Mouse (Mus musculus): ENCODE measurements around the gene Lrrc4. TPM values are rescaled to one million over a fixed set of nuclear protein-coding genes. Genes with fewer than 3 reads are reported as not detected.
A peak's percentile ranks its signal among the peaks of the same experiment; 100 is the strongest.

Gene Lrrc4
- polyA plus RNA-seq, 1 experiment from 2014 or later: 2.7 TPM

DNA sequence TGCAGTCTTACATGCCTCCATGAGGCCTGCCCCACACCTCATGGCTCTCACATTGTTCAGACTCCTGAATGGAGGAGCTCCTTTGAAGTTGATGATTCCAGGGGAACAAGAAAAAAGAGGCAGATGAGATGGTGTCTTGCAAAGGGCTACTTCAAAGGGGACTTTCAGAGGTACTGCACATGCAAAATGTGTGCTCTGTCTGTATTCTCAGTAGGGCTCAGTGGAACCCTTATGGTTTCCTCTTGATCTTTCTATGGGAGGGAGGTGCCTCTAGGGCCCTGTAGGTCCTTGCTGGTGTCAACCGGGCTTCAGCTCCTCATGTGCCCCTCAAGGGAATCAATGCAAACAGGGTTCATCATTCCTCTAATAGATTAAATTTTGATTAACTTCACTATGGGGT lies 159.2 kb downstream of the Lrrc4 start:
- no peak for DNase-seq (ENCODE audit: low spot score, missing footprints)
- Histone ChIP-seq H3K9me3 (ENCODE audit: control insufficient read depth, low read length) (no peaks in the 10 kb centered on the region), H3K4me3 (ENCODE audit: low read depth, low read length) (no peak overlapping the region), H3K36me3 (ENCODE audit: control insufficient read depth, insufficient read depth, low read length) (no peaks in the 10 kb centered on the region), H3K4me2 (no peak overlapping the region), H3K9ac (ENCODE audit: low read length) (no peak overlapping the region), H3K27ac (ENCODE audit: low read depth, low read length) (no peak overlapping the region), H3K4me1 (ENCODE audit: control insufficient read depth, insufficient read depth, low read length) (no peaks in the 10 kb centered on the region), H3K27me3 (ENCODE audit: control insufficient read depth, insufficient read depth, low read length) (no peaks in the 10 kb centered on the region)
- ATAC-seq (ENCODE audit: low FRiP score): no peak
- WGBS: 93% methylated on average over 1 of the region's 1 CpGs

DNA sequence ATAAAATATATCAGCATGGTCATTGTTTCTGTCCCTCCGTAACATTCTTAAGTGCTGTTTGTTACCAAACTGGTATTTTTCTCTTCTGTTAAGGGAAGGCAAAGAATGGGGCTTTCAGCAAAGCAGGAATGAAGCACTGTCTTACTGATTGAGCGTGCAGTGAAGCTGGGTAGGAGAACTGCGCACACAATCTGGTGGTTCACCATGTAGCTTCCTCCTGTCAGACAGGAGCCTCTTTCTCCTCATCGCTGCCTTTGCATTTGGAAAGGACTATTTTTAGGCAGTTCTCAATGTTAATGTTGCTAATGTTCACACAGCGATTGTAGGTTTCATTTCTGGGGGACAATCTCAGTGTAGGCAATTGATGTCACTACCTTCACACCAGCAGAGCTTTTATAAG lies 162.3 kb downstream of the Lrrc4 start:
- H3K9me3 ChIP-seq (ENCODE audit: control insufficient read depth, low read length): no peaks in the 10 kb centered on the region
- no peak overlapping the region for H3K4me3 ChIP-seq (ENCODE audit: low read depth, low read length)
- H3K9ac ChIP-seq (ENCODE audit: low read length): no peak overlapping the region
- DNase-seq (ENCODE audit: low spot score, missing footprints) (no peak), ATAC-seq (ENCODE audit: low FRiP score) (no peak)
- H3K4me2 ChIP-seq: no peak overlapping the region
- H3K27me3 ChIP-seq (ENCODE audit: control insufficient read depth, insufficient read depth, low read length): no peaks in the 10 kb centered on the region
- H3K36me3 ChIP-seq (ENCODE audit: control insufficient read depth, insufficient read depth, low read length): no peaks in the 10 kb centered on the region
- H3K27ac ChIP-seq (ENCODE audit: low read depth, low read length): no peak overlapping the region
- 95% methylated on average over 5 of the region's 5 CpGs for whole genome bisulfite sequencing
- H3K4me1 ChIP-seq (ENCODE audit: control insufficient read depth, insufficient read depth, low read length): no peaks in the 10 kb centered on the region

DNA sequence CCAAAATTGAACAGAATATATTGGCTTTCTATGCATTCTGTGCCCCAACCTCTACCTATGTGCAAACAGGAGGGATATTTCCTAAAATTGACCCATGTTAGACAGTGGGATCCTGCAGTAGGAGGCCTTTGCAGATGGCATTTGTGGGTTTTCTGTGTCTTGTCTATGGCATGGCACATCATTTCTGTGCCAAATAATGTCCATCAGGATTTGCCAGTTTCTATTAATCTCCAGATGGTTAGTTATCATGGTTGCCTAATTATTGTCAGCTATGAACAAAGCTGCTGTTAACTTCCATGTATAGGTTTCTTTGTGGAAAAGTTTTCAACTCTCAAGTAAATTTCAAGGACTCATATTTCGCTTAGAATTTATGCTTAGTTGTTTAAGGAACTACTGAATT lies 164.0 kb downstream of the Lrrc4 start:
- 96% methylated on average over 1 of the region's 1 CpGs for WGBS

DNA sequence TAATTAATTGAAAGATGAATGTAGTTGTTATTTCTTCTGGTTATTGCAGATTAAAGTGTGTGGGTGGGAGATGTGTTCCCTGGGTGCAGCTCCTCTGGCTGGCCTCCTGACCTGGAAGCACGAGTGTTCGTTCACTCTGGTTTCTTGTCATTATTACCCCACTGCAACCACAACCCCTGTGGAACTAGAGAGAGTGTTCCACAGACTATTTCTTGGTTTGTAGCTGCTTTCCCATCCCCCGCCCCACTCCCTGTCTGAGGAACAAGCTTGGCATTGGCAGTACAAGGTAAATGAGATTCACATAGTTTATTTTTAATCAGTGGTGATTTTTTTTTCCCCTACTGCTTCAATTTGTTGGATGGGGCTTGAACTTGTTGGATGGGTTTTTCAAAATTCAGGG lies 166.8 kb downstream of the Lrrc4 start:
- H3K4me1 ChIP-seq (ENCODE audit: control insufficient read depth, insufficient read depth, low read length): no peaks in the 10 kb centered on the region
- ATAC-seq (ENCODE audit: low FRiP score) (no peak), DNase-seq (ENCODE audit: low spot score, missing footprints) (peak; percentile 72)
- no peak overlapping the region for H3K4me2 ChIP-seq
- no peaks in the 10 kb centered on the region for H3K27me3 ChIP-seq (ENCODE audit: control insufficient read depth, insufficient read depth, low read length)
- H3K36me3 ChIP-seq (ENCODE audit: control insufficient read depth, insufficient read depth, low read length): no peaks in the 10 kb centered on the region
- H3K9ac ChIP-seq (ENCODE audit: low read length): no peak overlapping the region
- no peak overlapping the region for H3K27ac ChIP-seq (ENCODE audit: low read depth, low read length)
- no peaks in the 10 kb centered on the region for H3K9me3 ChIP-seq (ENCODE audit: control insufficient read depth, low read length)
- 95% methylated on average over 3 of the region's 3 CpGs for WGBS
- H3K4me3 ChIP-seq (ENCODE audit: low read depth, low read length): no peak overlapping the region

More for the DNA sequence above, 164.0 kb downstream of the Lrrc4 start:
- no peak for DNase-seq (ENCODE audit: low spot score, missing footprints)
- H3K4me2 ChIP-seq: no peak overlapping the region
- no peak for ATAC-seq (ENCODE audit: low FRiP score)
- no peaks in the 10 kb centered on the region for H3K9me3 ChIP-seq (ENCODE audit: control insufficient read depth, low read length)
- H3K27me3 ChIP-seq (ENCODE audit: control insufficient read depth, insufficient read depth, low read length): no peaks in the 10 kb centered on the region
- H3K27ac ChIP-seq (ENCODE audit: low read depth, low read length): no peak overlapping the region
- no peak overlapping the region for H3K9ac ChIP-seq (ENCODE audit: low read length)
- no peaks in the 10 kb centered on the region for H3K4me1 ChIP-seq (ENCODE audit: control insufficient read depth, insufficient read depth, low read length)
- H3K4me3 ChIP-seq (ENCODE audit: low read depth, low read length): no peak overlapping the region
- no peaks in the 10 kb centered on the region for H3K36me3 ChIP-seq (ENCODE audit: control insufficient read depth, insufficient read depth, low read length)

DNA sequence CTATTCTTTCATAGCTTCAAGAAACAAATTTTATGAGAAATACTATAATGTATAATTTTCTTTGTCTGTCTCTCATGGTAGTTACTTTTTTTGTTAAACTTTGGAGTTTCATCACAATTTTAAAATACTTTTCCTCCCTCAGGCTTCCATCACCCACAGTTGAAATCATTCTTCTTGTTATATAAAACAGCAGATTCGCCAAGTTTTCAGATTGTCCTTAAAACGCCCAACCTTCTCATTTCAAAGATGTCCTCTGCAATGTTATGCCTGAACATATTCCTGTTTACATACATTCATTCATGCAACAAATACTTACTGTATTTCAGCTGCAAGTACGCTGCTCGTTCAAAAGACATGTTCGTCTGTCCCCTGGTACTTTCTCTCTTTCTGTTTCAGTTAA lies 167.9 kb downstream of the Lrrc4 start:
- 90% methylated on average over 5 of the region's 5 CpGs for WGBS

DNA sequence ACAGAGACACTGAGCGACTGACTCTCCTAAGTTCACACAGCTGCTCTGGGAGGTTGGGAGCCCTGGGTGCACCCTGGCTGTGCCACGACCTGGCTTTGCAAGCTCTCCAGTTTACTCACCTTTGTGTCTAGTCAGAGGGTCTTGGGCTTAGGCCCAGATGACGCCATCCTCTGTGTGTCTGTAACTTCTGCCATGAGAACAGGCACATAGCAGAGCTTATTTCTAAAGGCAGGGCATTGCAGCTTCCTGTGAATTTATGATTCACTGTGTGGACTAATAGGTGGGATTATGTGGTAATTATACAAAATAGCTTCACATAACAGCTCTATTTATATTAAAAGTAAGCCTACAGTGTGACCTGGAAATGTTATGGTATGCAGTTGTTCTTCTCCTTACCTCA lies 168.5 kb downstream of the Lrrc4 start:
- WGBS: 87% methylated on average over 3 of the region's 3 CpGs
- Histone ChIP-seq H3K27ac (ENCODE audit: low read depth, low read length) (no peak overlapping the region), H3K4me2 (no peak overlapping the region), H3K36me3 (ENCODE audit: control insufficient read depth, insufficient read depth, low read length) (no peaks in the 10 kb centered on the region), H3K4me1 (ENCODE audit: control insufficient read depth, insufficient read depth, low read length) (no peaks in the 10 kb centered on the region), H3K27me3 (ENCODE audit: control insufficient read depth, insufficient read depth, low read length) (no peaks in the 10 kb centered on the region), H3K9me3 (ENCODE audit: control insufficient read depth, low read length) (no peaks in the 10 kb centered on the region), H3K4me3 (ENCODE audit: low read depth, low read length) (no peak overlapping the region), H3K9ac (ENCODE audit: low read length) (no peak overlapping the region)
- DNase-seq (ENCODE audit: low spot score, missing footprints) (peak; percentile 10), ATAC-seq (ENCODE audit: low FRiP score) (no peak)

More for the DNA sequence above, 167.9 kb downstream of the Lrrc4 start:
- H3K4me2 ChIP-seq: no peak overlapping the region
- no peak overlapping the region for H3K27ac ChIP-seq (ENCODE audit: low read depth, low read length)
- no peak for DNase-seq (ENCODE audit: low spot score, missing footprints)
- H3K36me3 ChIP-seq (ENCODE audit: control insufficient read depth, insufficient read depth, low read length): no peaks in the 10 kb centered on the region
- H3K27me3 ChIP-seq (ENCODE audit: control insufficient read depth, insufficient read depth, low read length): no peaks in the 10 kb centered on the region
- H3K4me3 ChIP-seq (ENCODE audit: low read depth, low read length): no peak overlapping the region
- H3K9ac ChIP-seq (ENCODE audit: low read length): no peak overlapping the region
- no peaks in the 10 kb centered on the region for H3K4me1 ChIP-seq (ENCODE audit: control insufficient read depth, insufficient read depth, low read length)
- ATAC-seq (ENCODE audit: low FRiP score): no peak
- H3K9me3 ChIP-seq (ENCODE audit: control insufficient read depth, low read length): no peaks in the 10 kb centered on the region

DNA sequence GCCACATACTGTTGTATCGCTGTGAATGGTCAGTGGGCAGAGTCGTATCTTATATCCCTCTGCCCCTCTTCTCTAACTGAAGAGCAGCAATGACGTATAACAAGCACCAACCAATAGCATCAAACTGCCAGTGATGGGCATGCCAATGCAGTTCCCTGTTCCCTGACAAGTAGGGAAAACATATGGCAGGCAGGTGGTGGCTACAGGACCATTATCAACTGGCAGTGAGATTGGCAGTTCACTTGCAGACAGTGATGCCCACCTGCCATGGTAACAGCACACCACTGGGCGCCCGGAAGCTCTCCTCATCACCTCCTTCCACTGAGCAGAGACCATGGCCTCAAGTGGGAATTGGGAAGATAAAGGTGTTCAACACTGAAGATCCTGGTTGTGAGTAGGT lies 175.0 kb downstream of the Lrrc4 start:
- Histone ChIP-seq H3K36me3 (ENCODE audit: control insufficient read depth, insufficient read depth, low read length) (no peaks in the 10 kb centered on the region), H3K4me1 (ENCODE audit: control insufficient read depth, insufficient read depth, low read length) (no peaks in the 10 kb centered on the region), H3K9ac (ENCODE audit: low read length) (no peak overlapping the region), H3K27ac (ENCODE audit: low read depth, low read length) (no peak overlapping the region), H3K27me3 (ENCODE audit: control insufficient read depth, insufficient read depth, low read length) (no peaks in the 10 kb centered on the region), H3K9me3 (ENCODE audit: control insufficient read depth, low read length) (no peaks in the 10 kb centered on the region), H3K4me3 (ENCODE audit: low read depth, low read length) (no peak overlapping the region), H3K4me2 (no peak overlapping the region)
- DNase-seq (ENCODE audit: low spot score, missing footprints) (no peak), ATAC-seq (ENCODE audit: low FRiP score) (no peak)
- WGBS: 94% methylated on average over 5 of the region's 5 CpGs

DNA sequence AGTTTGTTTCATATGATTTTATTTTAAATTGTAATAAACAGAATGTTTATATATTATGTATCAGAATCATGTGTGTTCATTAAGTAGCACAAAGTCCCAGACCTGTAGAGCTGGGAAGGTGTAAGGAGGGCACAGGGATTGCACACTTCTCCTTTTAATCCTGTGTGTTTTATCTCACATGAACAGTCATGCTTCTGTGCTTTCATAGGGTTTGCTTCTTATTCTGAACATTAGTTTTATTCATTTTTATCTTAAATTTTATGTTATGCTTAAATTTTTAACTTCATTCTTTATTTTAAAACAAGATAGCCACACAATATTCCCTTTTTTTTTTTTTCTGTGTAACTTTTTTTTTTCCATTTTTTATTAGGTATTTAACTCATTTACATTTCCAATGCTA lies 186.3 kb downstream of the Lrrc4 start:
- Histone ChIP-seq H3K27me3 (ENCODE audit: control insufficient read depth, insufficient read depth, low read length) (no peaks in the 10 kb centered on the region), H3K4me3 (ENCODE audit: low read depth, low read length) (no peak overlapping the region), H3K36me3 (ENCODE audit: control insufficient read depth, insufficient read depth, low read length) (no peaks in the 10 kb centered on the region), H3K9ac (ENCODE audit: low read length) (no peak overlapping the region), H3K27ac (ENCODE audit: low read depth, low read length) (no peak overlapping the region), H3K4me2 (no peak overlapping the region), H3K4me1 (ENCODE audit: control insufficient read depth, insufficient read depth, low read length) (no peaks in the 10 kb centered on the region), H3K9me3 (ENCODE audit: control insufficient read depth, low read length) (no peaks in the 10 kb centered on the region)
- no peak for DNase-seq (ENCODE audit: low spot score, missing footprints)
- no peak for ATAC-seq (ENCODE audit: low FRiP score)

DNA sequence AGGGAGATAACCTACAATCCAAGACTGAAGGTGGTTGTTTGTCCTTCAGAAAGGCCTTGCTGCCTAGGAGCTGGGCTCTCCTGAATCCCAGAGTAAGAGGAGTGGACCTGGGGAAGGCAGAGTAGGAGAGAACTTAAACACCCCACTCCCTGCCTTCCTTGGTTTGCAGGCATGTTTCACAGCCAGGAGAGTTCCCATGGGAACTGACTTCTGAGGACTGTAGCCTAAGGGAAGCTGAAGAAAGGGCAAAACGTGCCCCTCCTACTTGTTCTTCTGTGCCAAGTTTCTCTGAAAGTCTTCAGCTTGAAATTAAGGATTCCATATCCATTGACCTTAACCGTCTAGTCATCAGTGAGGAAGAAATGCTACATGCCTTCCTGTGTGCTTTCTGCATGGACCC lies 188.6 kb downstream of the Lrrc4 start:
- Histone ChIP-seq H3K27ac (ENCODE audit: low read depth, low read length) (no peak overlapping the region), H3K4me3 (ENCODE audit: low read depth, low read length) (no peak overlapping the region), H3K36me3 (ENCODE audit: control insufficient read depth, insufficient read depth, low read length) (no peaks in the 10 kb centered on the region), H3K9ac (ENCODE audit: low read length) (no peak overlapping the region), H3K4me1 (ENCODE audit: control insufficient read depth, insufficient read depth, low read length) (no peaks in the 10 kb centered on the region), H3K4me2 (no peak overlapping the region), H3K9me3 (ENCODE audit: control insufficient read depth, low read length) (no peaks in the 10 kb centered on the region), H3K27me3 (ENCODE audit: control insufficient read depth, insufficient read depth, low read length) (no peaks in the 10 kb centered on the region)
- DNase-seq (ENCODE audit: low spot score, missing footprints): no peak
- 72% methylated on average over 2 of the region's 2 CpGs for WGBS
- no peak for ATAC-seq (ENCODE audit: low FRiP score)

DNA sequence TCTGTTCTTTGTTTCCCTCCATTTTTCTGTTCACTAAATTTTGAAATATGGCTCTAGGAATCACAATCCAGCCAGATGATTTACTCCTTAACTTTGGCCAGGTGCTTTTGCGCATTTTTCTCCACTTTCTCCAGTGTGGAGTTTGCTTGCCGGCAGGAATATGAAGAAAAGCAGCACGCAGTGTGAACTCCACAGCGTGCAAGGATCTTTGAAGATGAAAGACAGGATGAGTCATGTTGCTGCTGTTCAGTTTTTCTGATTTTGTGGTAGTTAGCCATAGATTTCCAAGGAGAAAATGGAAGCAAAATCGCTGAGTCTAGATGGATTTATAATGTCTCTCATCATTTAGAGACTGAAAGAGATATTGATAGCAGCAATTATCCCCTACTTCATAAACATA lies 191.5 kb downstream of the Lrrc4 start:
- no peaks in the 10 kb centered on the region for H3K27me3 ChIP-seq (ENCODE audit: control insufficient read depth, insufficient read depth, low read length)
- no peaks in the 10 kb centered on the region for H3K36me3 ChIP-seq (ENCODE audit: control insufficient read depth, insufficient read depth, low read length)
- DNase-seq (ENCODE audit: low spot score, missing footprints): no peak
- H3K9me3 ChIP-seq (ENCODE audit: control insufficient read depth, low read length): no peaks in the 10 kb centered on the region
- peaks cover 2% of the 10 kb centered on the region; the same call in 1 of the 2 replicates for H3K4me1 ChIP-seq (ENCODE audit: control insufficient read depth, insufficient read depth, low read length)
- no peak overlapping the region for H3K4me3 ChIP-seq (ENCODE audit: low read depth, low read length)
- no peak overlapping the region for H3K27ac ChIP-seq (ENCODE audit: low read depth, low read length)
- 94% methylated on average over 5 of the region's 5 CpGs for WGBS
- no peak overlapping the region for H3K4me2 ChIP-seq
- no peak for ATAC-seq (ENCODE audit: low FRiP score)
- no peak overlapping the region for H3K9ac ChIP-seq (ENCODE audit: low read length)

Measured in midbrain, embryonic 11.5 days (tissue).